Mouse (Mus musculus) E14TG2a.4 (cell line): ENCODE results near the gene Hist1h3d.
"Not testable (repeated sequence)": the region's sequence is repeated elsewhere in the genome, so short reads cannot be mapped to it uniquely, and the experiment has no call there.

Experiments
- CTCF ChIP-seq: conservative IDR thresholded peaks from 2 replicates; pipeline ENCODE4 v1.5.1; 2014; ENCODE audit warnings: low read length
- NANOG ChIP-seq: IDR thresholded peaks from 2 replicates; pipeline ENCODE4 v1.6.1; 2014; ENCODE audit warnings: borderline replicate concordance, low read length, mixed read lengths
- POU5F1 ChIP-seq: IDR thresholded peaks from 2 replicates; pipeline ENCODE4 v1.6.1; 2014; ENCODE audit warnings: low read length, borderline replicate concordance

DNA sequence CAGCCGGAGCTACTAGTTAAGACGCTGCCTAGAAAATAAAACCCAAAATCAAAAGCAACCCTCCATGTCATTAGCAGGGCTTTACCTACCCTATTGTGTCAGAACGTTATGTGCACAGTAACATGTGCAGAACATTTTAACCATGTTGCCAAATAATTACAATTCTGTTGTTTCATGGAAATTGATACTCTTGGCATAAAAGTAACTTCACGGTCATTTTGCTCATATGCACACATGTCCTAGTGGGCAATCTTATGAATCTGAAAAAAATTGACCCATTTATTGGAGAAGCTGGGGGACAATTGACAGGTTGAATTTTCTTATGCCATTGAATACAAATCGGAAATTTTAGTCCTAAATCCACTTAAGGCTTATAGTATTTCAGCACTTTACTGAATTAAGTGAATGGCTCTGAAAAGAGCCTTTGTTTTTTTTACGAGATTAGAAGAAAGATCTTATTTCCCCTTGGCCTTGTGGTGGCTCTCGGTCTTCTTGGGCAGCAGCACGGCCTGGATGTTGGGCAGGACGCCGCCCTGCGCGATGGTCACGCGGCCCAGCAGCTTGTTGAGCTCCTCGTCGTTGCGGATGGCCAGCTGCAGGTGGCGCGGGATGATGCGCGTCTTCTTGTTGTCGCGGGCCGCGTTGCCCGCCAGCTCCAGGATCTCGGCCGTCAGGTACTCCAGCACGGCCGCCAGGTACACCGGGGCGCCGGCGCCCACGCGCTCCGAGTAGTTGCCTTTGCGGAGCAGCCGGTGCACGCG is 5.1 kb upstream of the Hist1h3d start:
- TF ChIP-seq CTCF, NANOG, POU5F1: not testable (repeated sequence)
